Mouse (Mus musculus): ENCODE data around the gene Elk3.

DNA sequence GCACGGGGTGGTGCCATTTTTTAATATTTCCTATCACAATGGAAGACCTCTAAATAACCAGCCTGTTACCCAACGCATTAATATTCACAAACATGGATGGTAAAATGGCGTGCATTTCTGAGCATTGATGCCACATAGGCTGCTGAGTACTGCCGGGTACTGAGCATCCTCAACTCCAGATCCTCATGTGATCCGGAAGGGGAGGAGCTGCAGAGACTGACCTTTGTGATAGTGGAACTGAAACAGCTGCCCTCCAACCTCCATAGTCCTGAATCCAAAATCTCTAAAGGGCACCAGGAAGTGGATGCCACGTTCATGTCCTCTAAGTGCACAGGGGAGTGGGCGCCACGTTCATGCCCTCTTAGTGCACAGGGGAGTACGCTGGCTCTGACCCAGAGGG is 31.9 kb downstream of the Elk3 start:
- no peak for TF ChIP-seq POLR2A (IDR thresholded peaks at IDR 0.05; ENCODE audit: low read depth, low read length)
- TF ChIP-seq CTCF (IDR thresholded peaks at IDR 0.05; ENCODE audit: extremely low read depth, insufficient read depth, insufficient read length, insufficient replicate concordance) = no peak
